Mouse (Mus musculus) liver, embryonic 15.5 days (tissue): ENCODE data around the gene Hrk. TPM values are rescaled to one million over a fixed set of nuclear protein-coding genes. Genes with fewer than 3 reads are reported as not detected.
A peak's percentile ranks its signal among the peaks of the same experiment; 100 is the strongest.

ENCODE experiments used
- ATAC-seq: fragments of 200-750 bp; cut with Nextera tagmentation; 2 replicates; pipeline ENCODE4 v1.8.0; 2017; ENCODE audit warnings: moderate number of reproducible peaks, mild to moderate bottlenecking, moderate library complexity; ENCODE audit not compliant: insufficient read depth
- H3K27ac ChIP-seq: fragments of 300-500 bp; sonication (generic); replicated peaks from 2 replicates; pipeline ENCODE4 v1.5.1; 2015; ENCODE audit warnings: mild to moderate bottlenecking, inconsistent platforms
- H3K27me3 ChIP-seq: fragments of 300-500 bp; sonication (generic); 2 replicates; pipeline ENCODE4 v1.6.1; 2015; ENCODE audit warnings: mild to moderate bottlenecking, inconsistent platforms
- H3K36me3 ChIP-seq: fragments of 300-500 bp; sonication (generic); replicated peaks from 2 replicates; pipeline ENCODE4 v1.6.1; 2015; ENCODE audit warnings: moderate library complexity, mild to moderate bottlenecking, inconsistent platforms
- H3K4me1 ChIP-seq: fragments of 300-500 bp; sonication (generic); replicated peaks from 2 replicates; pipeline ENCODE4 v1.6.1; 2015; ENCODE audit warnings: inconsistent platforms
- H3K4me2 ChIP-seq: fragments of 300-500 bp; sonication (generic); 2 replicates; pipeline ENCODE4 v1.6.1; 2015; ENCODE audit warnings: moderate library complexity, mild to moderate bottlenecking, inconsistent platforms
- H3K4me3 ChIP-seq: fragments of 300-500 bp; sonication (generic); replicated peaks from 2 replicates; pipeline ENCODE4 v1.5.1; 2015; ENCODE audit warnings: mild to moderate bottlenecking, inconsistent platforms
- H3K9ac ChIP-seq: fragments of 300-500 bp; sonication (generic); 2 replicates; pipeline ENCODE4 v1.6.1; 2015; ENCODE audit warnings: moderate library complexity, mild to moderate bottlenecking, inconsistent platforms
- H3K9me3 ChIP-seq: fragments of 300-500 bp; sonication (generic); replicated peaks from 2 replicates; pipeline ENCODE4 v1.6.1; 2016; ENCODE audit warnings: inconsistent platforms
- WGBS: fragments of 180-500 bp; shearing (Covaris S2); methylation state at CpG from one replicate; pipeline ENCODE4 v1.1.7; 2015; ENCODE audit warnings: mixed read lengths; ENCODE audit not compliant: insufficient replicate concordance; 5-methylcytosine and 5-hydroxymethylcytosine counted together
- polyA plus RNA-seq: library from polyadenylated mRNA; unstranded; fragments of >200 nt; fragmentation: Nextera tagmentation; extraction: Ambion mirVana; gene quantifications from 2 replicates; pipeline ENCODE4 v1.2.1, GENCODE M21; 2015

The Hrk gene
- polyA plus RNA-seq, 1 experiment from 2014 or later: not detected

- Histone ChIP-seq H3K4me3 (no peak overlapping the region), H3K9me3 (no peaks in the 10 kb centered on the region), H3K4me1 (no peaks in the 10 kb centered on the region), H3K36me3 (no peaks in the 10 kb centered on the region), H3K27ac (no peak overlapping the region), H3K27me3 (peaks cover 12% of the 10 kb centered on the region; the same call in 1 of the 2 replicates), H3K4me2 (no peak overlapping the region), H3K9ac (no peak overlapping the region)
- no peak for ATAC-seq
- 60% methylated on average over 9 of the region's 9 CpGs for WGBS
Observed at GRCm38 (mm10) chr5:118186903-118187633, 22.6 kb downstream of the Hrk start.

GRCm38 (mm10) chr5:118188356-118188755, 23.9 kb downstream of the Hrk start:
- Histone ChIP-seq H3K9ac (no peak overlapping the region), H3K4me1 (no peaks in the 10 kb centered on the region), H3K4me3 (no peak overlapping the region), H3K4me2 (no peak overlapping the region), H3K36me3 (no peaks in the 10 kb centered on the region), H3K9me3 (no peaks in the 10 kb centered on the region), H3K27me3 (peaks cover 12% of the 10 kb centered on the region; the same call in 1 of the 2 replicates), H3K27ac (no peak overlapping the region)
- ATAC-seq: no peak
- 54% methylated on average over 6 of the region's 6 CpGs for WGBS

GRCm38 (mm10) chr5:118190491-118190890, 26.0 kb downstream of the Hrk start:
- H3K9me3 ChIP-seq: no peaks in the 10 kb centered on the region
- 59% methylated on average over 9 of the region's 9 CpGs for WGBS
- H3K9ac ChIP-seq: no peak overlapping the region
- no peak overlapping the region for H3K4me2 ChIP-seq
- H3K36me3 ChIP-seq: no peaks in the 10 kb centered on the region
- no peaks in the 10 kb centered on the region for H3K4me1 ChIP-seq
- H3K4me3 ChIP-seq: no peak overlapping the region
- ATAC-seq: no peak
- H3K27ac ChIP-seq: no peak overlapping the region
- peaks cover 12% of the 10 kb centered on the region; the same call in 1 of the 2 replicates for H3K27me3 ChIP-seq

GRCm38 (mm10) chr5:118192221-118192620, 27.8 kb downstream of the Hrk start:
- Histone ChIP-seq H3K4me1 (no peaks in the 10 kb centered on the region), H3K4me3 (no peak overlapping the region), H3K27me3 (peaks cover 12% of the 10 kb centered on the region; the same call in 1 of the 2 replicates), H3K27ac (no peak overlapping the region), H3K4me2 (no peak overlapping the region), H3K36me3 (no peaks in the 10 kb centered on the region), H3K9ac (no peak overlapping the region), H3K9me3 (no peaks in the 10 kb centered on the region)
- no peak for ATAC-seq
- 34% methylated on average over 18 of the region's 18 CpGs for WGBS

DNA sequence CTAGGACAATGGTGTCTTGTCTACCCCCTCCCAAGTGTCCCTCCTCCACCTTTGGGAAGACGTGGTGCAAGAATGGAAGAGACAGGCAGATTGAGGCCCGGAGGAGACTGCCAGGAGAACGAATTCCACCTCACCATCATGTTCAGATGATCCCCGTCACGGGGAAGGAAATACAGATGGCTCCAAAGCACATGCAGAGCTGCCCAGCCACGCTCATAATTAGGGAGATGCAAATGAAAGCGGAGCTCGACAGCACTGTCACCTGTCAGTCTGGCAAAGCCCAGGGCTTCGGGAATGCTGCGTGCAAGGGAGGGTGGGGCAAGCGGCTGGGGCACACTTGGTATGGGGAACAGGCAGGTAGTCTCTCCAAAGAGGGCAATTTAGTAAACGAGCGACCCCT, 33.0 kb downstream of the Hrk start:
- WGBS: 64% methylated on average over 13 of the region's 13 CpGs
- H3K4me1 ChIP-seq: no peaks in the 10 kb centered on the region
- H3K27ac ChIP-seq: no peak overlapping the region
- no peak overlapping the region for H3K9ac ChIP-seq
- no peaks in the 10 kb centered on the region for H3K9me3 ChIP-seq
- no peak overlapping the region for H3K4me2 ChIP-seq
- ATAC-seq: no peak
- H3K4me3 ChIP-seq: no peak overlapping the region
- no peaks in the 10 kb centered on the region for H3K27me3 ChIP-seq
- no peaks in the 10 kb centered on the region for H3K36me3 ChIP-seq

- H3K9ac ChIP-seq: no peak overlapping the region
- H3K4me1 ChIP-seq: no peaks in the 10 kb centered on the region
- no peak overlapping the region for H3K4me2 ChIP-seq
- no peak overlapping the region for H3K27ac ChIP-seq
- 51% methylated on average over 5 of the region's 5 CpGs for WGBS
- no peak overlapping the region for H3K4me3 ChIP-seq
- H3K9me3 ChIP-seq: no peaks in the 10 kb centered on the region
- H3K27me3 ChIP-seq: no peaks in the 10 kb centered on the region
- H3K36me3 ChIP-seq: no peaks in the 10 kb centered on the region
- no peak for ATAC-seq
Observed at GRCm38 (mm10) chr5:118199670-118200069, 35.2 kb downstream of the Hrk start.

- H3K36me3 ChIP-seq: no peaks in the 10 kb centered on the region
- WGBS: 35% methylated on average over 16 of the region's 16 CpGs
- no peak overlapping the region for H3K27ac ChIP-seq
- no peaks in the 10 kb centered on the region for H3K9me3 ChIP-seq
- ATAC-seq: no peak
- no peaks in the 10 kb centered on the region for H3K4me1 ChIP-seq
- H3K4me3 ChIP-seq: no peak overlapping the region
- H3K9ac ChIP-seq: no peak overlapping the region
- no peak overlapping the region for H3K4me2 ChIP-seq
- H3K27me3 ChIP-seq: no peaks in the 10 kb centered on the region
Observed at GRCm38 (mm10) chr5:118204675-118205440, 40.4 kb downstream of the Hrk start.

- ATAC-seq: no peak
Observed at GRCm38 (mm10) chr5:118205852-118206251, 41.4 kb downstream of the Hrk start.

DNA sequence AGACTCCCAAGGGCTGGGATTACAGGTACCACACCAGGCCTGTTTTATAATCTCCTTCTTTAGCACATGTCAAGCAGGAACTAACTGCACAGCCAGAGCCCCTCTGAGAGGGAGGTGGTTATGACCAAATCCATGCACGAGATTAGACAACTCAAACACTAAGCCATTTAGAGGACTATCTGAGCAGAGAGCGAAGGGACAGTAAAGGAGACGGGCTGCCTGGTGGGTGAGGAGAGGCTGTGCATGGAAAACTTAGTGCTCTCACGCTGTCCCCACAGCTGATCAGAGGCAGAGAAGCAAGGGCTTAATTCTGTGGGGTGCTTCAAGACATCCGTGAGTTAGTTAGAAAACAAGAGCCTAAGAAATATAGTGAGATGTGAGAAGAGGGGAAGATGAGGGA, 49.6 kb downstream of the Hrk start:
- Histone ChIP-seq H3K36me3 (no peaks in the 10 kb centered on the region), H3K27ac (no peak overlapping the region), H3K4me3 (no peak overlapping the region), H3K27me3 (peaks cover 11% of the 10 kb centered on the region), H3K4me1 (0 out of 2 replicates have a peak, but pooled peaks cover 3% of the 10 kb centered on the region), H3K9ac (no peak overlapping the region), H3K4me2 (no peak overlapping the region), H3K9me3 (no peaks in the 10 kb centered on the region)
- ATAC-seq: no peak
- 25% methylated on average over 5 of the region's 5 CpGs for WGBS

More at GRCm38 (mm10) chr5:118205852-118206251, 41.4 kb downstream of the Hrk start:
- H3K27me3 ChIP-seq: no peaks in the 10 kb centered on the region; the same call in 1 of the 2 replicates
- H3K4me1 ChIP-seq: no peaks in the 10 kb centered on the region
- H3K4me2 ChIP-seq: no peak overlapping the region
- no peak overlapping the region for H3K27ac ChIP-seq
- H3K9ac ChIP-seq: no peak overlapping the region
- H3K4me3 ChIP-seq: no peak overlapping the region
- WGBS: 60% methylated on average over 8 of the region's 8 CpGs
- no peaks in the 10 kb centered on the region for H3K36me3 ChIP-seq
- no peaks in the 10 kb centered on the region for H3K9me3 ChIP-seq

DNA sequence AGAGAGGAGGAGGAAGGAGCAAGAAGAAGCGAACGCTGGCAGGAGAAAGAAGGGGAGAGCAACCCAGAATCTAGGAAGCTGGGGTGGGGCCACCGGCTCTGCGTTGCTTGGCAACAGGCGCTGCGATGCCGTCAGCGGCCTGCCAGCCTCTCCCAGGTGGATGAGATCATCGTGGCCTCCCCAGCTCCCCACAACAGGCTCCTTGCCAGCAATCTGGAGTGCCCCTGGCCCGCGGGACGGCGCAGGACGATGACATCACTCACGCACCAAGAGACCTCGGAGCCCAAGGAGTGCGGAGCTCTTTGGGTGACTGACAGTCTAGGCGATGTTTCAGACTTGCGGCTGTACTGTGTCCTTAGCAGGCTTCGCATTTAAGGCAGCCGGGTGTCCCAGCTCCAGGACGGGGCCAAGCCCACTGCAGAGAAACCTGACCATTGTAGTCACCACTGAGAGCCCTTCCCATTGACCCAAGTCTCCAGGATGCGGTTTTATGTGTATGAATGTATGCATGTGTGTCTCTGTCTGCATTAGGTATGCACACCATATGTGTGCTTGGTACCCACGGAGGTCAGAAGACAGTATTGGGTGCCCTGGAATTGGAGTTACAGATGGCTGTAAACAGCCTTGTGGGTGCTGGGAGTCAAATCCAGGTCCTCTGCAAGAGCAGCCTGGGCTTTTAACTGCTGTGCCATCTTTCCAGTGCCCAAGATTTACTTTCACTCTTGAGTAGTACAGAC, 50.1 kb downstream of the Hrk start:
- Histone ChIP-seq H3K9ac (no peak overlapping the region), H3K4me3 (no peak overlapping the region), H3K27me3 (peaks cover 11% of the 10 kb centered on the region), H3K27ac (no peak overlapping the region), H3K9me3 (no peaks in the 10 kb centered on the region), H3K4me2 (peak overlapping the region; percentile 33), H3K36me3 (no peaks in the 10 kb centered on the region), H3K4me1 (0 out of 2 replicates have a peak, but pooled peaks cover 3% of the 10 kb centered on the region)
- WGBS: 10% methylated on average over 24 of the region's 24 CpGs
- no peak for ATAC-seq

- H3K27ac ChIP-seq: no peak overlapping the region
- WGBS: 56% methylated on average over 6 of the region's 6 CpGs
- no peak overlapping the region for H3K4me3 ChIP-seq
- peaks cover 11% of the 10 kb centered on the region for H3K27me3 ChIP-seq
- ATAC-seq: no peak
- no peaks in the 10 kb centered on the region for H3K9me3 ChIP-seq
- no peak overlapping the region for H3K9ac ChIP-seq
- H3K4me2 ChIP-seq: no peak overlapping the region
- H3K4me1 ChIP-seq: 0 out of 2 replicates have a peak, but pooled peaks cover 3% of the 10 kb centered on the region
- H3K36me3 ChIP-seq: no peaks in the 10 kb centered on the region
Observed at GRCm38 (mm10) chr5:118217410-118217809, 53.0 kb downstream of the Hrk start.
